Mouse (Mus musculus): ENCODE data around the gene Gm20075. TPM values are rescaled to one million over a fixed set of nuclear protein-coding genes. Genes with fewer than 3 reads are reported as not detected.
"Not testable (repeated sequence)": the region's sequence is repeated elsewhere in the genome, so short reads cannot be mapped to it uniquely, and the experiment has no call there.

Gm20075 gene
- polyA plus RNA-seq (2014; fragmentation: Nextera tagmentation; extraction: Ambion mirVana), result 36.7 and 38.9 TPM in 2 replicates

GRCm38 (mm10) chr13:96081276-96081675, at the start of gene Gm20075:
Gene Gm20075, minus strand, starts transcription at chr13:96081376.
- H3K4me3 ChIP-seq (ENCODE audit: low read depth, low read length); H3K9me3 ChIP-seq (ENCODE audit: control insufficient read depth, low read length); H3K9ac ChIP-seq (ENCODE audit: low read depth, low read length); H3K4me2 ChIP-seq (replicated peaks; ENCODE audit: low read depth, low read length); H3K27ac ChIP-seq (ENCODE audit: low read depth, low read length); H3K4me1 ChIP-seq (replicated peaks; ENCODE audit: control insufficient read depth, insufficient read depth, low read length); H3K36me3 ChIP-seq (ENCODE audit: control insufficient read depth, insufficient read depth, low read length); ATAC-seq (ENCODE audit: low FRiP score); H3K27me3 ChIP-seq (ENCODE audit: control insufficient read depth, insufficient read depth, low read length); DNase-seq (ENCODE audit: low spot score): not testable (repeated sequence)
- WGBS, result 84% methylated on average over 3 of the region's 3 CpGs

DNA sequence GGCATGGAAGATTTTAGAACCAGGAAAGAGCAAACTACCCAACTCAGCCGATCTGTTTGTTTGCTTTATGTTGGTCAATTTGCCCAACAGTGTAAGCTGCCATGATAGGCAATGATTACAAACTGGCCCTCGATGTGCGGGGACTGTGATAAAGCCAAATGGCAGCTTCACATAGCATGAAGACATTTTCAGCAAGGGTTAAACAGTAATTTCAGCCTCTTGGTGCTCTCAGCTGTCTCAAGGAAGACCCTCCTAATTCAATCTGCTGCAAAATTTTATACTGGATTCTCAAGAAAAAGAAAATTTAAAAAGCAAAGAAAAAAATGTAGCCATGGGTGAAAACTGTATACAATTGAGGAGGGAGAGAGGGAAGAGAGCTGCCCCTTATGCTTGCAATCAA, 47.9 kb upstream of the Gm20075 start:
- Histone ChIP-seq H3K9ac (ENCODE audit: low read depth, low read length) (no peak overlapping the region), H3K4me1 (replicated peaks; ENCODE audit: control insufficient read depth, insufficient read depth, low read length) (no peaks in the 10 kb centered on the region), H3K27me3 (ENCODE audit: control insufficient read depth, insufficient read depth, low read length) (peaks cover 25% of the 10 kb centered on the region), H3K4me2 (replicated peaks; ENCODE audit: low read depth, low read length) (no peak overlapping the region), H3K27ac (ENCODE audit: low read depth, low read length) (no peak overlapping the region), H3K9me3 (ENCODE audit: control insufficient read depth, low read length) (no peaks in the 10 kb centered on the region), H3K4me3 (ENCODE audit: low read depth, low read length) (no peak overlapping the region), H3K36me3 (ENCODE audit: control insufficient read depth, insufficient read depth, low read length) (no peaks in the 10 kb centered on the region)
- 88% methylated on average over 3 of the region's 3 CpGs for WGBS
- ATAC-seq (ENCODE audit: low FRiP score), result no peak
- no peak for DNase-seq (ENCODE audit: low spot score)

- Histone ChIP-seq H3K27me3 (ENCODE audit: control insufficient read depth, insufficient read depth, low read length) (peaks cover 16% of the 10 kb centered on the region), H3K36me3 (ENCODE audit: control insufficient read depth, insufficient read depth, low read length) (no peaks in the 10 kb centered on the region), H3K4me1 (replicated peaks; ENCODE audit: control insufficient read depth, insufficient read depth, low read length) (no peaks in the 10 kb centered on the region), H3K27ac (ENCODE audit: low read depth, low read length) (no peak overlapping the region), H3K4me3 (ENCODE audit: low read depth, low read length) (no peak overlapping the region), H3K9me3 (ENCODE audit: control insufficient read depth, low read length) (no peaks in the 10 kb centered on the region), H3K9ac (ENCODE audit: low read depth, low read length) (no peak overlapping the region), H3K4me2 (replicated peaks; ENCODE audit: low read depth, low read length) (no peak overlapping the region)
- DNase-seq (ENCODE audit: low spot score) (no peak), ATAC-seq (ENCODE audit: low FRiP score) (no peak)
- 84% methylated on average over 6 of the region's 6 CpGs for WGBS
Observed at GRCm38 (mm10) chr13:96126669-96127068, 45.5 kb upstream of the Gm20075 start.

- 77% methylated on average over 5 of the region's 5 CpGs for WGBS
- ATAC-seq (ENCODE audit: low FRiP score), result no peak
- no peak overlapping the region for H3K4me2 ChIP-seq (replicated peaks; ENCODE audit: low read depth, low read length)
- DNase-seq (ENCODE audit: low spot score), result no peak
- H3K9me3 ChIP-seq (ENCODE audit: control insufficient read depth, low read length), result no peaks in the 10 kb centered on the region
- H3K9ac ChIP-seq (ENCODE audit: low read depth, low read length), result no peak overlapping the region
- H3K36me3 ChIP-seq (ENCODE audit: control insufficient read depth, insufficient read depth, low read length), result no peaks in the 10 kb centered on the region
- no peaks in the 10 kb centered on the region for H3K4me1 ChIP-seq (replicated peaks; ENCODE audit: control insufficient read depth, insufficient read depth, low read length)
- no peak overlapping the region for H3K4me3 ChIP-seq (ENCODE audit: low read depth, low read length)
- no peak overlapping the region for H3K27ac ChIP-seq (ENCODE audit: low read depth, low read length)
- peaks cover 4% of the 10 kb centered on the region; the same call in 1 of the 2 replicates for H3K27me3 ChIP-seq (ENCODE audit: control insufficient read depth, insufficient read depth, low read length)
Observed at GRCm38 (mm10) chr13:96125011-96125410, 43.8 kb upstream of the Gm20075 start.

GRCm38 (mm10) chr13:96112711-96113110, 31.5 kb upstream of the Gm20075 start:
- no peak overlapping the region for H3K9ac ChIP-seq (ENCODE audit: low read depth, low read length)
- no peak overlapping the region for H3K4me2 ChIP-seq (replicated peaks; ENCODE audit: low read depth, low read length)
- H3K4me1 ChIP-seq (replicated peaks; ENCODE audit: control insufficient read depth, insufficient read depth, low read length), result no peaks in the 10 kb centered on the region
- no peaks in the 10 kb centered on the region for H3K36me3 ChIP-seq (ENCODE audit: control insufficient read depth, insufficient read depth, low read length)
- H3K9me3 ChIP-seq (ENCODE audit: control insufficient read depth, low read length), result no peaks in the 10 kb centered on the region
- no peak overlapping the region for H3K4me3 ChIP-seq (ENCODE audit: low read depth, low read length)
- H3K27ac ChIP-seq (ENCODE audit: low read depth, low read length), result no peak overlapping the region
- H3K27me3 ChIP-seq (ENCODE audit: control insufficient read depth, insufficient read depth, low read length), result no peaks in the 10 kb centered on the region
- ATAC-seq (ENCODE audit: low FRiP score) (no peak), DNase-seq (ENCODE audit: low spot score) (no peak)
- WGBS, result 83% methylated on average over 2 of the region's 2 CpGs

GRCm38 (mm10) chr13:96110767-96111166, 29.6 kb upstream of the Gm20075 start:
- no peak overlapping the region for H3K9ac ChIP-seq (ENCODE audit: low read depth, low read length)
- H3K9me3 ChIP-seq (ENCODE audit: control insufficient read depth, low read length), result no peaks in the 10 kb centered on the region
- no peak for DNase-seq (ENCODE audit: low spot score)
- no peaks in the 10 kb centered on the region for H3K36me3 ChIP-seq (ENCODE audit: control insufficient read depth, insufficient read depth, low read length)
- H3K4me1 ChIP-seq (replicated peaks; ENCODE audit: control insufficient read depth, insufficient read depth, low read length), result no peaks in the 10 kb centered on the region
- 54% methylated on average over 3 of the region's 3 CpGs for WGBS
- no peak for ATAC-seq (ENCODE audit: low FRiP score)
- H3K27me3 ChIP-seq (ENCODE audit: control insufficient read depth, insufficient read depth, low read length), result no peaks in the 10 kb centered on the region
- no peak overlapping the region for H3K4me3 ChIP-seq (ENCODE audit: low read depth, low read length)
- no peak overlapping the region for H3K27ac ChIP-seq (ENCODE audit: low read depth, low read length)
- H3K4me2 ChIP-seq (replicated peaks; ENCODE audit: low read depth, low read length), result no peak overlapping the region

DNA sequence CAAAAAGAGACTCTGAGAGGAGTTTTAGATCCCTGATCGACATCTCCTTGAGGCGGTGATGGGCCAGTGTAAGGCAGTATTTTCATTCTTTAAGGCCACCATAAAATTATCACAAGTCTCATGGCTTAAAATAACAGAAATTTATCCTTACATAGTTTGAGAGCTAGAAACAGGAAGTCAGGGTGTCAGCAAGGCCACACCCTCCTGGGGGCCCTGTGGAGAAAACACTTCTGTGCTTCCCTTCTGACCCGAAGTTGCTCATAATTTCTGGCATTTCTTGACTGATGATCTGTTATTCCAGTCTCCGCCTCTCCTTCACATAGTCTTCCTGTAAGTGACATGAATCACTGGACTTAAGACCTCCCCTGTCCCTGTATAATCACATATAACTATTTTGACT, 25.2 kb upstream of the Gm20075 start:
- no peak overlapping the region for H3K9ac ChIP-seq (ENCODE audit: low read depth, low read length)
- ATAC-seq (ENCODE audit: low FRiP score) (no peak), DNase-seq (ENCODE audit: low spot score) (no peak)
- H3K27ac ChIP-seq (ENCODE audit: low read depth, low read length), result no peak overlapping the region
- no peak overlapping the region for H3K4me2 ChIP-seq (replicated peaks; ENCODE audit: low read depth, low read length)
- H3K4me3 ChIP-seq (ENCODE audit: low read depth, low read length), result no peak overlapping the region
- no peaks in the 10 kb centered on the region for H3K9me3 ChIP-seq (ENCODE audit: control insufficient read depth, low read length)
- H3K27me3 ChIP-seq (ENCODE audit: control insufficient read depth, insufficient read depth, low read length), result no peaks in the 10 kb centered on the region
- no peaks in the 10 kb centered on the region for H3K36me3 ChIP-seq (ENCODE audit: control insufficient read depth, insufficient read depth, low read length)
- no peaks in the 10 kb centered on the region for H3K4me1 ChIP-seq (replicated peaks; ENCODE audit: control insufficient read depth, insufficient read depth, low read length)
- WGBS, result 77% methylated on average over 4 of the region's 4 CpGs

DNA sequence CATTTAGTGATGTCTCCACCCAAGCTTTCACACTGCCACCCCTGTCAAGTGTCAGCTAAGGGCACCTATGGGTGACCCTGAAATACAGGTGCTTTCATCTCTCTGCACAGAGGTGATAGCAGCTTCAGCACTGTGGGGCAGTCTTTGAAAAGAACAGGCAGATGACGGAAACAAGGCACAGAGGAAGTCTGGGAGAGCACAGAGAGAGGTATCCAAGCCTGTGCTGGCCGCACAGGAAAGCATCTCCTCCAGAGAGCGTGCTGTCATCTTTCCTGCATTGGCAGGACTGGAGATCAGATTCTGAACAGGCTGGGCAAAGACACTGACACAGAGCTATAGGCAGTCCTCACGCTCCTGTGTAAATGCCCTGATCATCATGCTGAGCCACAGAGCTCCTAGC, 9.8 kb upstream of the Gm20075 start:
- H3K9me3 ChIP-seq (ENCODE audit: control insufficient read depth, low read length), result no peaks in the 10 kb centered on the region

GRCm38 (mm10) chr13:96085581-96086302, 4.6 kb upstream of the Gm20075 start:
- Histone ChIP-seq H3K4me1 (replicated peaks; ENCODE audit: control insufficient read depth, insufficient read depth, low read length) (no peaks in the 10 kb centered on the region), H3K36me3 (ENCODE audit: control insufficient read depth, insufficient read depth, low read length) (no peaks in the 10 kb centered on the region), H3K9ac (ENCODE audit: low read depth, low read length) (no peak overlapping the region), H3K9me3 (ENCODE audit: control insufficient read depth, low read length) (no peaks in the 10 kb centered on the region), H3K27me3 (ENCODE audit: control insufficient read depth, insufficient read depth, low read length) (no peaks in the 10 kb centered on the region), H3K27ac (ENCODE audit: low read depth, low read length) (no peak overlapping the region), H3K4me3 (ENCODE audit: low read depth, low read length) (no peak overlapping the region), H3K4me2 (replicated peaks; ENCODE audit: low read depth, low read length) (no peak overlapping the region)
- DNase-seq (ENCODE audit: low spot score) (no peak), ATAC-seq (ENCODE audit: low FRiP score) (no peak)
- 90% methylated on average over 7 of the region's 7 CpGs for WGBS

More for the DNA sequence above, 9.8 kb upstream of the Gm20075 start:
- Histone ChIP-seq H3K4me1 (replicated peaks; ENCODE audit: control insufficient read depth, insufficient read depth, low read length) (no peaks in the 10 kb centered on the region), H3K27ac (ENCODE audit: low read depth, low read length) (no peak overlapping the region), H3K27me3 (ENCODE audit: control insufficient read depth, insufficient read depth, low read length) (no peaks in the 10 kb centered on the region), H3K4me3 (ENCODE audit: low read depth, low read length) (no peak overlapping the region), H3K36me3 (ENCODE audit: control insufficient read depth, insufficient read depth, low read length) (no peaks in the 10 kb centered on the region), H3K9ac (ENCODE audit: low read depth, low read length) (no peak overlapping the region), H3K4me2 (replicated peaks; ENCODE audit: low read depth, low read length) (no peak overlapping the region)
- 65% methylated on average over 4 of the region's 4 CpGs for WGBS
- DNase-seq (ENCODE audit: low spot score), result no peak
- ATAC-seq (ENCODE audit: low FRiP score), result no peak

Measured in hindbrain, embryonic 11.5 days (tissue).